In genomic region chr7:135756984-135757586, GRCm38 (mm10) we compare ENCODE assay signal across 17 mouse cellular contexts.
"Had no signal": no experiment of that assay in that cellular context is flagged by ENCODE, and none has a peak within 500 bp of the region (broad histone marks: within the 10 kb centered on the region; RNA-seq: fewer than 3 reads in every experiment).

No protein-coding gene starts in this region.

- DNase-seq: kidney, adult 8-10 months; kidney, postnatal 10 days; kidney, postnatal 4 days; left cerebral cortex, postnatal 4 days; liver, postnatal 0 days; lung, embryonic 14.5 days; thymus, adult 18-20 months; thymus, postnatal 36 days had no signal

- H3K27me3 ChIP-seq: kidney, embryonic 15.5 days; limb, embryonic 12.5 days; limb, embryonic 15.5 days; midbrain, embryonic 15.5 days had no signal

- H3K4me3 ChIP-seq: kidney, embryonic 15.5 days; limb, embryonic 12.5 days; limb, embryonic 15.5 days; midbrain, embryonic 15.5 days; myocyte had no signal

- H3K36me3 ChIP-seq: kidney, embryonic 15.5 days; limb, embryonic 12.5 days; limb, embryonic 15.5 days; midbrain, embryonic 15.5 days had no signal

- H3K4me1 ChIP-seq: kidney, embryonic 15.5 days; limb, embryonic 12.5 days; limb, embryonic 15.5 days had no signal

- H3K9ac ChIP-seq: kidney, embryonic 15.5 days; limb, embryonic 12.5 days; limb, embryonic 15.5 days; liver, embryonic 14.5 days; liver, postnatal 0 days; lung, embryonic 14.5 days; midbrain, embryonic 15.5 days had no signal

- H3K9me3 ChIP-seq: kidney, embryonic 15.5 days; limb, embryonic 12.5 days; limb, embryonic 15.5 days; midbrain, embryonic 15.5 days had no signal

- ATAC-seq: liver, postnatal 0 days; lung, postnatal 0 days; midbrain, embryonic 15.5 days had no signal

- H3K27ac ChIP-seq: kidney, embryonic 15.5 days; limb, embryonic 12.5 days; limb, embryonic 15.5 days; liver, embryonic 14.5 days; macrophage had no signal

- H3K4me2 ChIP-seq: kidney, embryonic 15.5 days; limb, embryonic 12.5 days; limb, embryonic 15.5 days; liver, embryonic 11.5 days; lung, embryonic 14.5 days; midbrain, embryonic 15.5 days had no signal
